Mouse (Mus musculus) cerebellum, adult 2 months (tissue): Measurements from ENCODE around the gene Vkorc1.

ENCODE experiments used
- CTCF ChIP-seq: fragments of 200-500 bp; IDR thresholded peaks from 2 replicates; pipeline ENCODE4 v1.5.1; 2011; ENCODE audit warnings: low read depth, mild to moderate bottlenecking, control low read depth, low read length, moderate library complexity, borderline replicate concordance; ENCODE audit not compliant: insufficient read depth
- POLR2A ChIP-seq: fragments of 200-500 bp; IDR thresholded peaks from 2 replicates; pipeline ENCODE4 v1.6.1; 2011; ENCODE audit warnings: low read length, control low read depth, borderline replicate concordance; ENCODE audit not compliant: insufficient read depth

GRCm38 (mm10) chr7:127858258-127858657 lies 37.2 kb downstream of the Vkorc1 start:
- no peak for TF ChIP-seq POLR2A
- TF ChIP-seq CTCF, result no peak
